Mouse (Mus musculus) kidney, postnatal 36 days (tissue): Measurements from ENCODE around the gene Snx9.

ENCODE experiments used
- DNase-seq, 2 experiments: peaks; one replicate each; pipeline ENCODE4 v3.0.0; 2021 to 2022; ENCODE audit warnings: mixed read lengths in 2 of 2

Snx9 gene

DNA sequence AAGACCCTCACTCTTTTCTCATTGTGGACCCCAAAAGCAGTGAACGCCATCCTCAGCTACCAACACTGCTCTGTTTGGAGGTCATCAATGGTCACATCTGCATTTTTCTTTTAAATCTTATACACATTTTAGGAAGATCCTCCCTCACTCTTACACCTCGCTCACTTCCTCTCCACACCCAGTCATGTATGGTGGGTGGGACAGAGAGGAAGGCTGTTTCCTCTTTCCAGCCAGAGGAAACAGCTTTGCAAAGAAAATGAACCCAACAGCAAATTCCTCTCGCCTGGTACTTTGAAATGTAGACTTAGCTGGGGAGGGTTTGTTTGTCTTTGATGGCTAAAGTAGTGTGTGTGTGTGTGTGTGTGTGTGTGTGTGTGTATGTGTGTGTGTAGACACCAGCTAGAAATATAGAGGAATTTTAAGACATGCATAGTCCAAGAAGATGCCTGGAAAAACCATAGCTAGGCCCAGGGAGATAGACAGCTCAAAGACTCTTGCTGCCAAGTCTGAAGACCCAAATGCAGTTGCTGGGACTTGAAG, 33.2 kb upstream of the Snx9 start:
- DNase-seq, result no peak

DNA sequence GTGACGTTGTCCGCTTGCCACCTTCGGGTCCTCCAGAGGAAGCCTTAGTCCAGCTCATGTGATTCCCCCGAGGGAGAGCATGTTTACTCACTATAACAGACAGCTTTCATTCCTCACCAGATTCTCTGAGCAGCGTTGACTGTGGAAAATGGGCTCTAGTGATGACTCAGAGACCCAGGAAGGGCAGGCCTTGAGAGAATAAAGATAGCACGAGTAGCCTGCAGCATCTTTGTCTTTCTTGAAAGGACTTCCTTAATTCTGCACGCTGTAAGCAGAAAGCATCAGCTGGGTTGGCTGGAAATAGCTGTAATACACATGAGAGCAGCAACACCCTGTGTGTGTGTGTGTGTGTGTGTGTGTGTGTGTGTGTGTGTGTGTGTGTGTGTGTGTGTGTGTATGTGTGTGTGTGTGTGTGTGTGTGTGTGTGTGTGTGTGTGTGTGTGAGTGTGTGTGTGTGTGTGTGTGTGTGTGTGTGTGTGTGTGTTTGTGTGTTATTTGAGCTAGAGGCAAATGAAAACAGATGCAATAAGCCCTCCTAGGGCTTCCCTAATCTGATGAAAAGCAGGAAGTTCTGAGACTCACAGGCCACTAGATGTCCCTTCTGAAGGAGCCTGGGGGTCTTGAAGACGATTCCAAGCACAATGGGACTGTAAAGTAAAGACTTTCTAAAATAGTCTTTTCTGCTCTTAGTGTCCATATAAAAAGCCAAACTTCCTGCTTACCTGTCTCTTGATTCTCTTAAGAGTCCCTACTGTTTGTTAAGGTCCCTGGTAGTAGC, 27.1 kb upstream of the Snx9 start:
- no peak for DNase-seq

DNA sequence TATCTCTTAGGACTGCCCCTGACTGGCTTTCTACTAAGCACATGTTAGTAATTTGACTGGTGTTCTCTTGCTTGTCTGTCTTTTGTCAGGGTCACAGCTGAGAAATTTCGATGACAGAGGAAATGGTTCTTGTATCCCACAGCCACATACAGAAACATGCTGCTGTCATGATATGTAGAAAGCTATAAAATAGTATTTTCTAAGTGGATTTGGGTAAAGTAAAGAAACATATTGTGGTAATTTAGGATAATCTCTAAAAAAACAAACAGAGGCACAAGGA, 26.5 kb upstream of the Snx9 start:
- no peak for DNase-seq

DNA sequence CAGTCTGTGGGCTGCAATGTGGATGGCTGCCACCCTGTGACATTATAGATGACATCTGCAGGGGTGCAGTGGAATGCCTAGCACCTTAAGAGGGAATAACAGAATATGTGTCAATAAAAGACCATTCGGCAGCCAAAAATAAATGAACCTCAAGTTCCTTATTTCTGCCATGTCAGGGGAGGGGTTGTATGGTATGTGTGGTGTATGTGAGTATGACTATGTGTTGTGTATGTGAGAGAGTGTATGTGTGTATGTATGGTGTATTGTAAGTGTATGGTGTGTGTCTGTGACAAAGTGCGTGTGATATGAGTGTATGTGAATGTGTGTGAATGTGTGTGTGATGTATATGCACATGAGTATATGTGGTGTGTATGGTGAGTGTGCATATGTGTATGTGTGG, 23.3 kb upstream of the Snx9 start:
- DNase-seq, result no peak

DNA sequence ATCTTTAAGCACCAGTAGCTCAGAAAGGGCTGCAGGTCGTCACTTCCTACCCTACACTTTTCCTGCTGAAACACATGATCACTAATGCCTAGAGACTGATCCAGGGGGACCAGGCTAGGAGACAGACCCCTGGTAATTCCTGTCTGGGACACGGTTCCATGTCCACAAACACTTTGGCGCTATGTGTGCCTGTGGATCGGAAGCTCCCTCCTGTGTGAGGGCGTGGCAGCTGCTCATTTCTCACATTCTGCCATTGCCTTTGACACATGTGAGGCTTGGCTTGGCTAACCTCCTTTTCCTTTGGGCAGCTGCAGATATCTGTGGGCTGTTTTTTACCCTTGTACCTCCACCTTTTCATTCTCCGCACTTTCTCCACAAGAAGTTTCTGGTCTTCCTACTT, 22.0 kb upstream of the Snx9 start:
- DNase-seq, result no peak

DNA sequence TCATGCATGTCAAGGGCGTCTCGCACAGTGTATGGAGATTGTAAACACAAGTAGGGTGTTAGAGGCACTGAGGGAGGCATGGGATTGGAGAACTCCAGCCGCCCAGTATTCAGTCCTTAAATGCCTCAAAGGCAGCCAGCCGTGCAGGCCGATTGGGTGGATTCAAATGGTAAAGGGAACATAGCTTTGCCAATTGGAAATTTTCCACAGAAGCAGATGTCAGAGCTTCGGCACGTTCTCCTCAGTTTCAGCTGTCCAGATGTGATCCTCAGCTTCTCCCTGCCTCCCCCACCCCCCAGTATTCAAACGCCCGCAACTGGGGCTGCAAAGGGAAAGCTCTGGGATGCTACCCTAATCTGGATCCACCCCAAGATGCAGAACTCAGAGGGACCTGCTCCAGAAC, 21.3 kb upstream of the Snx9 start:
- peak; percentile 54 to 59 for DNase-seq

DNA sequence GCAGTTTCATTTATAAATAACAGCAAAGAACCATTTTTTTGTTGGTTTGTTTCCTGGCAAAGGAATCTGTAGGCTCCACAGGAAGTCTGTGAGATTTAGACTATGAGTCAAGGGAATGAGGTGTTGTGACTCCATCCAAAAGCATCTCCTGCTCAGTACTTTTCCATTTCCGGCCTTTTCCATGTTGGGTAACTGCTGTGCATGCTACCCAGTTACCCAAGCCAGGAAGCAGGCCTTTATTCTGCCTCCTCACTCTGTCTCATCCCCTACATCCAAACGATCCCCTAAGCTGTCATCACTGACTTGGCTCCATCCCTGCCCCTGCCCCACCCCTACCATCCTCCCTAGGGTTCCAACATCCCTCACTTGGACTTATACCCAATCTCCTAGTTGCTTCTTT, 18.6 kb upstream of the Snx9 start:
- DNase-seq, result peak in 1 of 2 experiments; percentile 61

DNA sequence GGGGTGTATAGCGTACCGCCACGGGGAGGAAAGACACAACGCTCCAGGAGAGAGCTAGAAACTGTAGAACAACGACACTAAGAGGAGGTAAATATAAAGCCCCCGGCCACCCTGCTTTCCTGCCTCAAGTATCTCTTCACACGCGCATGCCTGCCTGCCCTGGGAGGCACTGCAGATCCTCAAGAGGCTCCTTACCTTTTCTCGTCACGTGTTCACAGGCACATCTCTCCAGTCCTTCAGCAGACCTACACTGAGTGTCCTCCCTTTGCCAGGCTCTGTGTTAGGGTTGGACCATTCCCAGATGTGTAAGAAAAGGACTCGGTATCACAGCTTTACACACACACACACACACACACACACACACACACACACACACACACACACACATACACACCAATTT, 18.1 kb upstream of the Snx9 start:
- DNase-seq, result no peak

DNA sequence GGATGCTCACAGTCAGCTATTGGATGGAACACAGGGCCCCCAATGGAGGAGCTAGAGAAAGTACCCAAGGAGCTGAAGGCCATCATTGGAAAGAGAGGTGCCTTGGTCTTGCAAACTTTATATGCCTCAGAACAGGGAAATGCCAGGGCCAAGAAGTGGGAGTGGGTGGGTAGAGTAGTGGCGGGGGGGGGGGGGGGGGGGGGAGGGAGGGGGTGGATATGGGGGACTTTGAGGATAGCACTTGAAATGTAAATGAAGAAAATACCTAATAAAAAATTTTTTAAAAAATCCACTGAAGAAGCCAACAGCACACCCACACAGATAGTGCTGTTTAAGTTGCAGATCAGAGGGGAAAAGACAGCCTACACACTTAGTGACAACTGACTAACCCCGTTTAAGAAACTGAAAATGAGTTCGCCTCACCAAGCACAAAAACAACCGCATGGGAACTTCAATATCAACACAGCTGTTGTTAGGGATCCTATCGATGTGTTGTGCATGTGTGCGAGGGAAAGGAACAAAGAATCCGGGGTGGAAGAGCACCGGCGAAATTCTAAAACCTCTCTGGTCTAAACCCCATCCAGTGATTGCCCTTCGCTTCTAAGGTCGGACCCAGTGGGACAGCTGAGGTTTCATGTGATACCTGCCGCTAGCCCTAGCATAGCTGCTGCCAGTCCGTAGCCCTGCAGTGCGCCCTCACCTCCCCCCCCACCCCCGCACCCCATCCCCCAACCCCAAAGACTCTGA, 13.1 kb upstream of the Snx9 start:
- no peak for DNase-seq

DNA sequence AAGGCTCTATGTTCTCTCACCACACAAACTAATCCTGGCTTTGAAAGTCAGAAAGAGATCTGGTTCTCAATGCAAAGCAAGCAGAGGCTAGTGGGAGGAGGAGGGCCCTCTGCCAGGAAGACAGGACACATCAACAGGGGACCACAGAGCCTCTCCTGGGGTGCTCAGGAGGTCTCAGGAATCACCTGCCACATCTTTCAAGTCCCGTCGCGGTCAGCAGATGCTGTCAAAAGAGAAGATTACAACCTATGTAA, 12.6 kb upstream of the Snx9 start:
- no peak for DNase-seq

DNA sequence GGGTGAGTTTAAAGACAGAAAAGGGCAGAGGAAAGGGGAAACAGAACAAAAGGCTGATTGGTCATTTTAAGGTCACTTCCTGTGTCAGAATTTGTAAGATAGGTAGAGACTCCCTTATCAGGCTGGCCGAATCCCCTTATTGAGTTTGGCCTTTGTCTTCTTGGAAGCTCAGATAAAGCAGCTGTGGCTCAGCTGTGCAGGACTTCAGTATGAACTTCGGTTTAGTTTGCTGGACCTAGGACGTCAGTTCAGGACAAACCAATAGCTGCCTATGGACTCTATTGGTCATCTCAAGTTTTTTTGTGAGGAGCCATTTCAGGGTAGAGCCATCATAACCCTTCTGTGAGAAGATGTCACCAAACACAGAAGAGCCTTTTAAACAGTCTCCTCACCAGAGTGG, 12.2 kb upstream of the Snx9 start:
- DNase-seq, result no peak

DNA sequence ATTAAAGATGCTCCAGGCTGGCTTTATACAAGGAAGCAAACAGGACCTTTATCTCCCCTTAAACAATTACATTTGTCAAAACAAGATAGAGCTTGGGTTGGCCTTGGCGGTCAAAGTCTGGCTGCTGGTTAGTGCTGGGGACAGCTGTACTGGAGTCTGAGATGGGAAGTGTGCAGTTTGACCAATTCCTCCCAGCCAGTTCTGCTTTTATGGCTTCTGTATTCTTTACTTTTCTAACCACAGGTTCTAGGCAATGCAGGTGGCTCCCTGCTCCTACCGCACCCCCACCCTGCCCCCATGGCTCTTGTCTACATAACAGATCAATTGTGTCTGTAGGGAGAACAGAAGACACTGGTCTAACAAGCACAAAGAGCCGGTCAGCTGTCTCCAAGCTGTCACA, 11.2 kb upstream of the Snx9 start:
- DNase-seq, result no peak

DNA sequence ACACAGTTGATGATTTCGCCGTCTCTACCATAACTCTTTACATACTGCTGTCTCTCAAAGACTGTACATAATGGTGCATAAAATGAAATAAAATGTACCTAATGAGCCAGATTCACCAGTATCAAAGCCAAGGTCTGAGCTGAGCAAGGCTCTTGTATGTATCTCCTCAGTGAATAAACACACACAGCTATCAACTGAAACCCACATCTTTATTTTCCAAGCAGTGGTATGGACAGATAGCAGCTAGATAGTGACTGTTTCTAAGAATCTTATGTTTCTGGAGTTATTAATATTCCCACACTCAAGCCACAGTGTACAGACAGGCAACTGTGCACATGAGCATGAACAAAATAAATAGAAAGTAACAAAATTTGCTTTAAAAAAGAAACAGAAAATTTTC, 10.7 kb upstream of the Snx9 start:
- no peak for DNase-seq

DNA sequence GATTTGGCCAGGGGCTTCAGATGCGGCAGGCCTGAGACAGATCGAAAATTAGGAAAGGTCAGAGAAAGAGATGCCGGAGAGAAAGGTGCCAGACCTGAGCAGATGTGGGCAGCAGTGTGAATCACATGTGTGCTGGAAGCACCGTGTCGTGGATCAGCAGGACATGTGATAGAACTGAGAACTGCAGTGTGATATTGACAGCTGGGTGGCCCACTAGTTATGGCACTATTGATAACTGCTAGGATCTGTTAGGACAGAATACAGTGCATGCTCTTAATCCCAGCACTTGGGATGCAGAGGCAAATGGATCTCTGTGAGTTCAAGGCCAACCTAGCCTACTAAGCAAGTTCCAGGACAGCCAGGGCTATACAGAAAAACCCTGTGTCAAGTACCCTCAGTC, 10.3 kb upstream of the Snx9 start:
- no peak for DNase-seq

DNA sequence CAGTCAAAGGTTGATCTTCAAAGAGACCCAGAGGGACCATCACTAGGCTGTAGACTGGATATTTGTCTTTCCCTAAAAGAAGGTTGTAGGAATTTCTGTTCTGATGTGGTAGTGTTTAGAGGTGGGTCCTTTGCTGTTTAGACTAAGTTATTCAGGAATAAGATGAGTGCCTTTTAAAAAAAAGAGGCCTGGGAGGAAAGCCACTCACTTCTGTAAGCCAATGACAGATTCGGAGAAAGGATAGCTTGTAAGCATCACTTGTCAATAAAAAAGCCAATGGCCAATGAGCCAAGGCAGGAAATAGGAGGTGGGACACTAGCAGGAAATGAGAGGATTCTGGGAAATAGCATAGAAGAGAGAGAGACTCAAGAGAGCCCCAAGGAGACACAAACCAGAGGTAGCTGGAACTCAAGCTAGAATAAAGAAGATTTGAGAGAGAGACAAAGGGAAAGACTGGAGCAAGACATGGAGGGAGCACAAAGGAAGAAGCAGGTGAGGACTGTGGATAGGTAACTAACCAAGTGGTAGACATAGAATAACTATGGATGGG, 9.8 kb upstream of the Snx9 start:
- no peak for DNase-seq

DNA sequence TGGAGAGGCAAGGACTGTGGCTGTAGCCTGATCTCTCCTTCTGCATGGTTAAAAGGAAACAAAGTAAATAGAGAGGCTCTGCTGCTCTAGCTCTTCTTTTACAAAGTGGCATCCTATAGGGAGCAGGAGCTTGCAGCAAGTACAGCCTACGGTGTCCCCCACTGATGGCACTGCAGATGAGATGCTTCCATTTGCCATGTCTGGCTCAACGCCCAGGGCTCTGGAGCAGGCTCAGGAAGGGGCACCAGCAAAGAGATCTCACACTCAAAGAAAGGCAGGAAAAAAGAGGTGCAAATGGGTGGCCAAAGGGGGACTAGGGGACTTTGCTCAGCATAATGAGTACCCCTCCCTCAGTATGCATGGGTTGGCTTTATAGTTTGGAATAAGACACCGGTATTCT, 7.0 kb upstream of the Snx9 start:
- DNase-seq, result no peak

DNA sequence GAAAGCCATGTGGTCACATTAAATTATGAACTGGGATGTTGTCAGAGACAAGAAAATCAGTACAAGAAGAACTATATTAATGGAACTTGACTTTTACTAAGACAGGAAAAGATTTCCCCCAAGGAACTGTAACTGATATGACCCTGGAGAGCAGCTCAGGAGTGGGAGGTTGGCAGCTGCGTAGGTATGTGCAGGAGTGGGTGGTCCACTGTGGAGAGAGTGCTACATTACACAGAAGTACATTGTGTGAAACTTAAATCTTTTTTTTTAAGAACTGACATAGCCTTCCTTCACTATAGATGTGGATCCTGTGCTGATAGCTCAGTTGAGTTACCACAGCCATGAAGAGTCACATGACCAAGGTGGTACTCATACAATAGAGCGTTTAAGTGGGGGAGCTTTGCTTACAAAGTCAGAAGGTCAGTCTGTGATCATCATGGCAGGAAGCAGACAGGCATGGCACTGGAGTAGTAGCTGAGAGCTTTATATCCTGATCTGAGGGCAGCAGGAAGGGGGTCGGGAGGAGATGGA, 6.3 kb upstream of the Snx9 start:
- no peak for DNase-seq

DNA sequence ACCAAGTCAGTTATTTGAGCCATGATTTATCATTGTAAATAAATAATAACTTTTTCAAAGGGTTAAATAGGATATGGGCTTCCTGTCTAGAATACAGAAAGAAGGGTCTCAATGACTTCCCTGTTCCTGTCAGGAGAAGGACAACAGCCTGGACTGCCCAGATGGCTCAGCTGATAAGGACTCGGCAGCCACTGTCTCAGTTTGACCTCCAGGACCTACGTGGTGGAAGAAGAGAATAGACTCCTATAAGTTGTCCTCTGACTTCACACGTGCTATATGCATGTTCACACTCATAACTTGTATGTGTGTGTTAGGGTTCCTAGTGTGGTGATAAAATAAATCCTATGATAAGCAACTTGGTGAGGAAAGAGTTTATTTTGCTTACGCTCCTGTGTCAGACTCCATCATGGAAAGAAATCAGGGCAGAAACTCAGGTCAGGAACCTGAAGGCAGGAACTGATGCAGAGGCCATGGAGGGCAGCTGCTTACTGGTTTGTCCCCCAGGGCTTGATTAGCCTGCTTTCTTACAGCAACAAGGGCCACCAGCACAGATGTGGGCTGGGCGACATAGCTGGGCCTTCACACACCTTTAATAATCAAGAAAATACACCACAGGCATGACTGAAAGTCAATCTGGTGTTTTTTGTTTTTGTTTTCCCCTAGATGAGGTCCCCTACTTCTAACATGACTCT, 1.4 kb upstream of the Snx9 start:
- DNase-seq, result no peak

DNA sequence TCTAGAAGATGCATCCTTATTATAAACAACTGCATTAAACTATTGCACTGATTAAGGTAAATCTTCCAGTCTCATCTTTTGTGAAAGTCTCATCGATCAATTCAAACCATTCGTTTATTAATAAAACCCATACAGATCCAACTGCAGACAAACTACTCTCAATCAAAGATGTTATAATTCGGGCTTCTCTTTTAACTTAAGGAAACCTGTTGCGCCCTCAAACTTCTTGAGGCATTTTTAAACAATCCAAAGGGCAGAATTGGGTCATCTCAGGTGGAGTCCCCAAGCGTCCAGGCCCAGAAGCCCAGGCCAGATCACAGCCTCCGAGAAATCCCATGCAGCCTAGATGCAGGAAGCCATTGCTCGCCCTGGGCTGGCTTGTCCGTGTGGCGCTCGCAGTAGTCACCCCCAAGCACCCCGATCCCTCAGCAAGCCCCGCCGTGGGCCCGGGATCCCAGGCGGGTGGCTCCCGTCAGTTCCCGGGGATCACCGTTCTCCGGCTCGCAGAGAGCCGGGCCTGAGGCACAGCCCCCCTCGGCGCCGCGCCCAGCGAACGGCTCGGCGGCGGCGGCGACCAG, 490 bp upstream of the Snx9 start:
- DNase-seq, result peak in 1 of 2 experiments; percentile 45

DNA sequence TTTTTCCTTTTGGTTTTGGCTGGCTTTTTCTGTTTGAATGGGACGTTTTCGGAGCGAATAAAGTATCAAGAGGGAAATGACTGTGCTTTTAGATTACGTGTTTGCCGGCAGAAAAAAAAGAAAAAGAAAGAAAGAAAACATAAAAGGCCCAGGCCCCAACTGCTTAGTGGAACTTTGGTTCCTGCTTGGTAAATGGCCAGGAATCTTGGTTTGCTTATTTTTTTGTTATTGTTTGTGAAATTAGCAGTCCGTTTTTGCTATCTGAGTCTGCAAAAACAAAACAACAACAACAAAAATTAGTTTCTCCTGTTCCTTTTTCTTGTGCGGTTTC, 779 bp downstream of the Snx9 start:
- DNase-seq, result no peak

DNA sequence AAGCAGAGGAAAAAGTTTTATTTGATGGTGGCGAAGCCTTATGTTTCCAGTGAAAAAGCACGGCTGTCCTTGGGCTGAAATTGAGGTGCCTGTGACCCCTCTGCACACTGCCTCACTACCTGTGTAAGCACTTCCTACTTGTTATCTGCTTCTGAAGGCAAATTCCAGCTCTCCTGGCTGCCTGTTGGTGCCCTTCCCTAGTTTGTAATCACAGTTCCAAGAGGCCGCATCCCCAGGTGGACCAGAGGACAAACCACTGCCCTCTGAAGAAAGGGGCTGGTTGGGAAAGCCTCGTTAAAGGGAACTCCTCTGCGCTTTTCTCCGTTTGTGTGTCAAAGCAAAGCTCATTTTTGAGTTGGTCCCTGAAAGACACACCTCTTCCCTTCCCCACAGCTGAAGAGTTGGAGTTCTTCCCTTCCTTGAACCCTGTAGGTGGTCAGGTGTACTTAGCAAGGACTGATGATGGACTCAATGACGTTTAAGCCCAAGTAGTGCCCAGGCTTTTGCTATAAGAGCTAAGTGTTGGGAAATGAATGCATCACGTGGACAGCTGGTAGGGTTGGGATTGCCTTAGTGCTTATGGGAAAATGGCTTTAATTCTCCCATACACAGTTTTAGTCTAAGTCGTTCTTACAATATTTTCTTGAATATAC, 2.0 kb downstream of the Snx9 start:
- DNase-seq, result peak; percentile 55 to 58

DNA sequence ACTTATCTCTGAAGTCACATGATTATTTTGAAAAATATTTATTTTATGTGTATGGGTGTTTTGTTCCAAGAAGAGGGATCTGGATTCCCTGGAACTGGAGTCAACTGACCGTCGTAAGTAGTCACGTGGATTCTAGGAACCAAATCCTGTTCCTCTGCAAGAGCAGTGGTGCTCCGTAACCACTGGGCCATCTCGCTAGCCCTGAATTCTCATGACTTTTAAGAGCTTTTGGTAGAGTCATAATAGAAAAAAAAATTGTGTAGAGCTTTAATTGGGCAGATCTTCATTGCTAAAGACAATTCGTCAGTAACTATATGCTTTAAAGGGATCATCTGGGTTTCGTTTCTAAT, 2.5 kb downstream of the Snx9 start:
- DNase-seq, result no peak

DNA sequence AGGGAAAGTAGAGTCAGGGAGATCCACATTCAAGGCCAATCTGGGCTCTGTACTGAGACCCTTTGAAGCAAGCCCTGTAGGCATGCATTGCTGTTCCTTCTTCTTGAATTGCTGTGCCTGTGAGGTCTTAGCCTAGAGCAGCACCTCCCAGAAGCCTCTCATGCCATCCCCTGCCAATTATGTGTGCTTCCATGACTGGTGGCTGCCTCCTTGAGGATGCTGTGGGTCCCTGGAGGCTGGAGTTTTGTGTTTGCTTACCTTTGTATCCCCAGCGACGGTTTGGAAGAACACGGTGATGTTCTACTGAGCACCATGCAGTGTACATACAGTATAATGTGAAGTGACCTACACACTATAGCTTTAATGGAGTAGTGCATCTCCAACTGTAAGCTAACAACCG, 4.2 kb downstream of the Snx9 start:
- DNase-seq, result no peak
